Mouse (Mus musculus): ENCODE data around the gene Cnst. TPM values are rescaled to one million over a fixed set of nuclear protein-coding genes. Genes with fewer than 3 reads are reported as not detected.

Gene Cnst
- total RNA-seq (2023), result 24.6 to 28.0 TPM (median 26.0 TPM) in 4 replicates

GRCm38 (mm10) chr1:179545768-179546550 is at the start of gene Cnst, which contains the start of gene Tfb2m:
Gene Cnst (plus strand): TSS chr1:179546370.
Gene Tfb2m (minus strand): TSS chr1:179546267.

GRCm38 (mm10) chr1:179517713-179518465 is 28.3 kb upstream of the Cnst start, which contains the start of gene Smyd3:
Gene Smyd3 (minus strand): TSS chr1:179518041.

GRCm38 (mm10) chr1:179668013-179668805 is 122.0 kb downstream of the Cnst start, which contains the start of gene Sccpdh:
Gene Sccpdh (plus strand): TSS chr1:179668210.

Other genes with a start within 250 kb of the Cnst start
- 32.3 to 44.1 TPM (median 36.5 TPM) in 4 replicates for gene Smyd3, start 28.3 kb upstream of the Cnst start, total RNA-seq (2023)
- gene Tfb2m, start 103 bp upstream of the Cnst start, total RNA-seq (2023), result 32.8 to 40.3 TPM (median 37.1 TPM) in 4 replicates
- 2.5 to 5.7 TPM (median 4.2 TPM) in 4 replicates for gene Sccpdh, start 121.8 kb downstream of the Cnst start, total RNA-seq (2023)
- gene Kif28, start 198.9 kb downstream of the Cnst start, total RNA-seq (2023), result not detected in 4 replicates

All from B cell, adult 62 days (primary cell).